Mouse (Mus musculus): ENCODE data around the gene Prr18.

Gene Prr18

DNA sequence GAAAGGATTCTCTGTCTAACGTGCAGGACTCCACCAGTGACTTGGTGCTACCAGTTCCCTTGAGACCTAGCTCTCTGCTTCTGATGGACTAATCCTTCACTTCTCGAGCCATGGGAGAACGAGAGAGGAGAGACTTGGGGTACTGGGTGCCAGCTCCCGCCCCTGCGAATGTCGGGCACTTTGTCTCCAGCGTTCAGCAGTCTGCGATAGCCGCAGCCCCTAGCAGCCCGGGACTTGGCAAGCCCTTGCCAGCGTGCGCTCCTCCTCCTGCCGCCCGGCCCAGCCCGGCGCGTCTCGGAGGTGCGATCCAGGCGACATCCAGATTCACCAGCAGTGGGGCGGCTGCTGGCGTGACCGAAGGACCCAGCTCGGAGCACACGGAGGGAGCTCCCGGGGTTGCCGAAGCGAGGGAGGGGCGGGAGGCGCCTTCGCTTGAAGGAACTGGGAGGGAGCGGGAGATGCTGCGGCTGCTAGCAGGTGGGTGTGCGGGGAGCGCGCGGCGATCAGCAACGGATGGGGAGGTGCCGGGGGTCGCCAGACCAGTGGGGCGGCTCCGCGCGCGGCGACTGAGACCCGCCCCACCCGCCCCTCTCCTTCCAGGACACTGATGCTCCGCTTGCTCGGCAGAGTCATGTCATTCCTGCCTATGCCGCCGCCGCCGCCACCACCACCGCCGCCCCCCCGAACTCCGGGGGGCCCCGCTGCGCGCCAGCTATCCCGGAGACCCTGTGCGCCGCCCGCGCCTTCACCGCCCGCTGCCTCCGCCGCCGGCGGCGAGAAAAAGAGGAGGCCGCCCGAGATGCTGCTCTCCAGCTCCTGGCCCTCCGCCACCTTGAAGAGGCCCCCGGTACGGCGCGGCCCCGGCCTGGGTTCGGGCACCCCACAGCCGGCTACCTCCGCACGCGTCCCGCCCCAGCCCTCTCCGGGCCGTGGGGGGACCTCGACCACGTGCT, 3.4 kb downstream of the Prr18 start:
- DNase-seq (ENCODE audit: low spot score) = peak; percentile 43

DNA sequence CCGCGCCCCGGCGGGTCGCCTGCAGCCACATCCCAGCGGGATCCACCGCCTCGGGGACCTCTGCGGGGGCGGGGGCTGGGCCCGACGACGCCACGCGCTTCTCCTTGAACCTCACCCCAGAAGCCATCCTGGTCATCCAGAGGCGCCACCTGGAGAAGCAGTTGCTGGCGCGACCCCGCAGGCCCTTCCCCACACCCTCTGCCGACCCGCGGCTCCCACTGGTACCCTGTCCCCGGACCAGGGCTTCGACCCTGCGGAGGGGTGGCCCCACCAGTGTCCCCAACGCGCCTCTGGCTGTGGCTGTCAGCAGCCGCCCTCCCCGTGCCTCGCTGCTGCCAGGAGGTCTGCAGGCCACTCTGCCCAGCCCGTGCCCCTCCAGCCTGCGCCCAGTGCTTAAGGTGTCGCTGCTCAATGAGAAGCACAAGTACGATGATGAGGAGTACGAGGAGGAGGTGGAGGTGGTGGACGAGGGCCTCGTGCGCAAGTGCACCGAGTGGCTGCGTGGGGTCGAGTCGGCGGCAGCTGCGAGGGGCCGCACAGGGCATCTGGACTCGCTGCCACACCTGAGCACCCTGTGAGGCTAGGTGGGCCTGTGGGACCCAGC, 4.2 kb downstream of the Prr18 start:
- DNase-seq (ENCODE audit: low spot score) = no peak

DNA sequence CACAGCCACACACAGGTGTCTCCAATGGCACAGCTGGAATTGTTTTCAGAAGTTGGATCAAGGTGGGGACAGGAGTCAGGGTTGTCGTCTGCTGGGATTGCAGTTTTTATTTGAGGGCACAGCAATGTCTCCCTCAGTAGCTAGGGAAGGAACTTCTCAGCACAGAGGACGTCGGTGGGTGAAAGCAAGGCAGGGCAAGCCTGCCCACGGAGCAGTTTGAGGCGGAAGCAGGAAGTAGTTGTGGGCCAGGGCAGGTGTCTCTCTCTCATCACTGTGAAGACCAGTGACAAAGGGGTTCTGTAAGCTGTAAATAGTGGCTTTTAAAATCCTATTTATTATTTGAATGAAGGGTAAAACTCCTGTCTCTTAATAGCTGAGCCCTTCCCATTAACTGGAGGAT, 5.4 kb downstream of the Prr18 start:
- no peak for DNase-seq (ENCODE audit: low spot score)

DNA sequence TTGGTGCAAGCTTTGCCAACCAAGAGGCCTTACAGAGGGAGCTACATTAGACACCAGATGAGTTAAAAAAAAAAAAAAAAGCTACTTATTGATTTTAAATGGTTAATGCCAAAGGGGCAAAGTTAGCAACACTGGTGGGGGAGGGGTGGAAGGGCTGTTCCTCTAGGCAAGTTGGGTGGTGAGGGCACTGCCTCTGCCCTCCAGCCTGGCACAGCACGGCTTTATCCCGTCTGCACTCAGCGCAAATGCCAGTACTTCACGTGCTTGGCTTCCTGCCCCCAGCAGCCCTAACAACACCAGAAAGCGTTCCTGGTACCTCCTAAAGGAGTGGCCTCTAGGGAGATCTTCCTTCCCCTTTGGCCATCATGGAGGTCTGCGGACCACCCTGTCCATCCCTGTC, 6.2 kb downstream of the Prr18 start:
- DNase-seq (ENCODE audit: low spot score) = no peak

DNA sequence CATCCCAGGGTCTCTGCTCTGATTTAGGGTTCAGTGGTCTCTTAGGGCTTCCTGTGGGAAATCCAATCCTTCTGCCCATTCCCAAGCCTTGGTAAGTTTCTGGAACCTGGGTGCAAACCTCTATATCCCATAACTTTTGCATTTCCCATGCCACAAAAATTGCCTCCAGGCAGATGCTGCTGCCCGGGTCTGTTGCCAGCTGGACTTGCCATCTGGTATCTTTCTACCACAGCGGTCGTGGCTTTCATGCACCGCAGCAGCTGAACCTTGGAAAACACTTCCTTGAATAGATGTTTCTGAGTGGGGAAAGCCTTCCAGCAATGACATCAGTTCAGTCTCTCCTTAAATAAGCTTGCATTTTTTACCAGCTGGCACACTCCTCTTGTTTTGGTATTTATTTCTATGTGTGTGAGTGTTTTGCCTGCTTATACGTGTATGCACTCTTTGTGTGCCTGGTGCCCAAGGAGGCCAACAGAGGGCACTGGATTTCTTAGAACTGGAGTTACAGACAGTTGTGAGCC, 10.6 kb downstream of the Prr18 start:
- no peak for DNase-seq (ENCODE audit: low spot score)

DNA sequence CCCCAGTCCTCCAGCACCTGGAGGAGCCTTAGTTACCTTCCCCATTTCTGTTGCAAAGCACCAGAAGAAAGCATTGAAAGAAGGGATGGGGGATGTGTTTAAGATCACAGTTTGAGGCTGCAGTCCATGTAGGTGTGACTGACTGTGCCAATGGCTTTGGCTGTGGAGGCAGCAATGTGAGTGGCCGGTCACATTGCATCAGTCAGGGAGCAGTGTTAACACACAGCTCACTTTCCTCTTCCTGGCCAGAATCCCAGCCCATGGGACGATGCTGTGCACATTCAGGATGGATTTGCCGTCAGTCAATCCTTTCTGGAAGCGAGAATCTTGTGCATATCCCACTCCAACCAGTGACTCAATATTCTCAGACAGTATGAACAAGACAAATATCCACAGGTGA, 11.7 kb downstream of the Prr18 start:
- no peak for DNase-seq (ENCODE audit: low spot score)

DNA sequence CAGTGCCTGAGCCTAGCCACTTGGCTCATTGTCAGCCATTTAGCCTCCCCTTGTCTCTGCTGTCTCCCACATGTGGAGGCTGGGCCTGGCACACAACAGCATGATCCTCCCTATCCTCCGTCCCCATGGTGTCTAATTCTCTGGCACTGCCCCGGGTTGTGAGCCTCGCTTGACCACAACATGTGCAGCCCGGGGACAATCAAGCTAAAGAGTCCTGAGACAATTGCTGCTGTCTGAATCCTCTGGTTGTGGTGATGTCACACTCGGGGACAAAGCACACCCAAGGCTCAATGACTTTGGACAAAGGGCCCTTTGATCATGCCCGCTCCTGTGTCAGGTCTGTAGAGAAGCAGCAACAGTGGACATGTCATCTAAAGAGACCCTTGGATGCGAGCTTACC, 13.8 kb downstream of the Prr18 start:
- no peak for DNase-seq (ENCODE audit: low spot score)

DNA sequence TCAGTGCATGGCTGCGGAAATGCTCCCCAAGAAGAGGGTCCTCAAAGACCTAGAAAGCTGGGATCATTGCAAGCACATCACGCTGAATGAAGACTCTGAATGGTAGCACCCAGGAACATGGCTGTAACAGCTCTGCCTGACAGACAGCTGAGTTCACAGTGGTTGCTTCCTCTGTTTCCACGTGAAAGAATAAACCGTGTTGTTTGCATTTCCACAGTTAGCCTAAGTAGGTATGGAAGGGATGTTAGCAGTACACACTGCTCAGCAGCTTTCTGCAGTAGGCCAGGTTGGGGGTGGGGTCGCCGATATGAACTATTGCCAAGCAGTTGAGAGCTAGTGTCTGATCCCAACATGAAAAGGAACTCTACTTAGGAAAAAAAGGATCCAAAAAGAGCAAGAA, 18.4 kb downstream of the Prr18 start, which contains the start of gene T2:
T2 (plus strand) TSS at position 301 of the 400 bp plus-strand sequence.
- DNase-seq (ENCODE audit: low spot score) = no peak

DNA sequence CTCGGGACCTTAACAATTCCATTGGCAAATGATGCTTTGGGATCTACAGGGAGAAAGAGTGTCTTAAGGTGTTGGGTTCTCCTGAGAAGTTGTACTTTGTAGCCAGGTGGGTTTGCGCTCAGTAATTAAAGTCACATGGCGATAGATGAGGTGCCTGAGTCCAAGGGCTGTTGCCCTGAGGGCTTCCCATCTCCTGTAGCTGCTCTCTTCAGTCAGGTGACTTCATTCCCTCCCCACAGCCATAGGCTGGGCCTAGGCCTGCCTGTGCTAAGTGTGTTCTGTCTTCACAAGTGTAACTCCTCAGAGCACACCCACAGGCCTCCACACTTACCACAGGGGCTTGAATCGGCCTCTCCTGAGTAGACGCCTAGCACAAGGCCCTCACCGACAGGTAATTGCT, 20.2 kb downstream of the Prr18 start:
- no peak for DNase-seq (ENCODE audit: low spot score)

DNA sequence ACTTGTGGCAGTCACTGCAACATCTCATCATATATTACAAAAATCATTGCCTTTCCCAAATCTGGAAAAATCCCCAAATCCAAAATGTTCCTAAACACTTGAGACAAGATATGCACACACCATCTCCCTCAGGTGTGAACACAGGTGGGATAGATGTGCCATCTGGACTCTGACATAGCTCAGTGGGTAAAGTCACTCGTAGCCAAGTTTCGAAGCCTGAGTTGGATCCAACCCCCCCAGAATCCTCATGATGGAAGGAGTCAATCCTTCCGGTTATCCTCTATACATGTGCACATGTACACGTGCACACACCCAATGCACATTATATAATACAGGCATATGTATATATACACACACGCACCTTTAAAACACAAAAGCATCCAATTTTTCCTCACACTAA, 23.6 kb downstream of the Prr18 start:
- no peak for DNase-seq (ENCODE audit: low spot score)

DNA sequence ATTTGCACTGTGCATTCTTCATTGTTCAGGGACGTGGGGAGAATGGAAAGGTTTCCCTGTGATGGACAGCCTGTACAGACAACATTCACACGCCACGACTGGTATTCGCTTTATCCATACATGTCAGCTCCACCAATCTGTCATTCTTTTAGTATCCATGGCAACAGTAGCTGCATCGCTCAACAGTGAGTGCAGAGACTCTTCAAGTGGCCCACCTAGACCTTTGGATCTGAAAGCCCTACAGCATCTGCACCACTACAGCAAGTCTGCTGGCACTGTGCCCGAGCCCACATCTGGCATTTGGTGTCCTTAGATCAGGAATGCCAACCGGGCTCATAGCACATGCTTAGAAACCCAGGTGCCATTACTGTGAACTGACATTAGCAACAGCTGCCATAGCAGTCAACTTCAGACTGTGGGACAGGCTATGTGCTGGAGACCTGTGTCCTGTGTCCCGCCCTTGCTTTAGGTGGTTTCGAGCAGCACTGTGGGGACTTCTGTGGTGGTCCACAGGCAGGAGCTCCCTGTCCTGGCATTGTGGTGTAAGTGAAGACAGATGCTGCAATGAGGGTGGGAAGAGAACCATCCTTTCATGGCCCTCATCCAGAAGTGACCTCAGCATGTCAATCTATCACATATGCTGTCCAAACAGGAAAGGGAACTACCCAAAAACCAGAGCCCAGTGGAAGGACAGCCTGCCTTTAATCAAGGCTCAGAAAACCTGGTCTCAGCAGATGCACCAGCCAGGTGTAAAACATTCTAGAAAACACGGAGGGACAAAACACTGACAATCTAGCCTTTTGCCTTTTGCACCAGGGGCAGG, 24.2 kb downstream of the Prr18 start:
- no peak for DNase-seq (ENCODE audit: low spot score)

DNA sequence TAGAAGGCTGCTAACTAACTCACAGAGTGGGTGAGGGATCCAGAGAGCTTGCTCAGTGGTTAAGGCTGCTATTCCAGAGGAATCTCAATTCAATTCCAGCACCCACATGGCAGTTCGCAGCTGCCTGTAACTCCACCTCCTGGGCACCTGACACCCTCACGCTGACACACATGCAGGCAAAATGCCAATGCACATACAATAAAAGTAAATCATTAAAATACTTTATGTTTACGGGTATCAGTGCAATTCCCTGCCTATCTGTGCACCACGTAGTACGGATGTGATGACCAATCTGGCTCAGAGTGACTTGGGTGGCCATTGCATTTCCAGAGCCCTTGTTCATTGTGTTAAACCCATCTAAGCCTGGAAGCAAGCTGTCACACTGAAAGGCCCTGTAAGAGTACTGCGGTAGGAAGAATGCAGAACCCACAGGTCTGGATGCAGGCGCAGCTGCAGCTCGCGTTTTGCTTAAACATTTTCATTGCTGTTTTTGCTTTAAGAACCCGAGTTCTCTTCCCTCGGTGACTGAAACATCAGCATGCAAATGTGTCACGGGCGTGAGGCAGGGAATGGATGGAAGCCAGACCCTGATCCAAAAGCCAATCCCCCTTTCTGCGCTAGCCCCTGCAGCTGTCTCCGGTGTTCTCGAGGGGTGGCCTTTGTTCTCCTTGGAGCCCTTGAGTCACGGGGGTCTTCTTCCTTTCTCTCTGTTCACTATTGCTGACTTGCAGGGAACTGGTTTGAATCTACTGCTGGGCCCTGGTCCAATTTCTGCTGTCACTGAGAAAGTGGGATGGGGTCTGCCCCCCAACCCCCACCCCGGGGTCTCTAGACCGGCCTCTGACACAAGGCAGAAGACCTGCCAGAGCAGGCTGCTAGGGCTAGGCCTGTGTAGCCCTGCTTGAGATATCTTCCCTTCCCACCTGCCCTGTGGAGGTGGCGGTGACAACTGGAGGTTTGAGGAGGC, 30.5 kb downstream of the Prr18 start:
- peak; percentile 59 for DNase-seq (ENCODE audit: low spot score)

DNA sequence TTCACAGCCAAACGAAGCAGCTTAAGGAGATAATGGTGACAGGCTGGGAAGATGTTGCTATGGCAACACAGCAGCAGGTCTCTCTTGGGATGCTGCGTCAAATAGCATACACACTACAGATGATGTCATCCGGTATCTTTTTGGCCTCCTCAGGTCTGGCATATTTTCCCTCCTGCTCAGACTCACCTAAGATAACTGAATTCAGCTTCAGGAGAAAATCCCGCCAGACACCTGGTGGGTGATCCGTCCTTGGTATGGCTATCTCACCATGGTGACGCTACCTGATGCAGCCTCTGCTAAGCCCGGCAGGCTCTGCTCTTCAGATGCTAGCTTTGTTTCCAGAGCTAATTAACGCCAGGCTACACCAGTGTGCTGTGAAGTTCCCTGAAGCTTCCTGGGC, 31.3 kb downstream of the Prr18 start:
- peak; percentile 69 for DNase-seq (ENCODE audit: low spot score)

DNA sequence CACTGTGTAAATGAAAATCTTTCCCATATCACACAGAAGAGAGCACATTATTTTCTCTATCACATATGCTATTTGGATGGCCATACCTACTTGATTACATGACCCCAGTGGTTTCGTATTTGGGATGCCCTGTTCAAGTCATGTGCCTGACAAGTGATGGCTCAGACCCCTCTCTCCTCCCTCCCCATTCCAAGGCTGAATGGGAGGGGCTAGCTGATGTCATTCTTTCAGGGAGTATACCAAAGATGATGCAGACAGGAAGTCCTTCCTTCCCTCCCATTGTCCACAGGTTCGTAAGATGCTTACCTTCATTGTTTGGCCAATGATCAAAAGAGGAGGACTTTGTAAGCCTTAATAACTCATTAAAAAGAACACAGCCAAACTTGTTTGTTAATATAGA, 31.9 kb downstream of the Prr18 start:
- no peak for DNase-seq (ENCODE audit: low spot score)

DNA sequence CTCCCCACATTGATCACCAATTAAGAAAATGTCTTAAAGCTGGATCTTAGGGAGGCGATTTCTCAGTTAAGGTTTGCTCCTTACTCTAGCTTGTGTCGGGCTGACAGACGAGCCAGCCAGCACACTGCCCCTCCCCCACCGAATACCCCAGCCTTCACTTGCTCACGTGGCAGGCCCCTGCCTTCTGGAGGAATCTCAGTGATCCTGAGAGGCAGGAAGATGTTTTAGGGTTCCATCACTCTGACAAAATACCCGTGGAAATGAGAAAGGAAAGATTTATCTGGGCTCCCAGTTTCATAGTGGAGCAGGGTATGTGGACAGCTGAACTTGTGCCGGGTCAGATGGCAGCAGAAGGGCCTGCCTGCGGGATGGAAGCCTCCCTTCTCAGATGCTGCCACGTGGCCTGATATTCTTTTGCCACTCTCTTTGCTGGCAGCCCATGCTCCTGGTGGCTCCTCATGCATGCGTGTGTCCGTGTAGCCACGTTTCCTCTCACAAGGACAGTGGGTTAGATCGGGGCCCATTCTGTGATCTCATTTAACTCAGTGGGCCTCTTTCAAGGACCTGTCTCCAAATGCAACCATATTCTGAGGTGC, 33.5 kb downstream of the Prr18 start:
- DNase-seq (ENCODE audit: low spot score) = peak; percentile 78

DNA sequence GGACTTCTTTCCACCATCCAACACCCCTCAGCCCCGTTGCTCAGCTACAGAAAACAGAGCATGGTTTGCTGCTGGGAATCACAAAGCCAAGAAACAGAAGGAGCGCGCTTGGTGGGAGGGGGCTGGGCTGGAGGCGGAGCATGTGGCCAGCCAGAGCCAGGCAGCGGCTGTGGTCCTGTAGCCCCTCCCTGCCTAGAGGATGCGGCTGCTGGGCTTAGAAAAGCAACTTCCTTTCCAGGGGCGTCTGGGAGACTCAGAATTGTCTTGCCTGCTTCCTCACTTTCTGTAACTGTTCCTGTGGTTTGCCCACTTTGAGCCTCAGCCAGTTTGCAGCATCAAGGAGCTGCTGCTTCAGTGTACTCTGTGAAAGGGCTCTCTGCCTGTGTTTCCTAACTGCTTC, 34.6 kb downstream of the Prr18 start:
- DNase-seq (ENCODE audit: low spot score) = peak; percentile 94

DNA sequence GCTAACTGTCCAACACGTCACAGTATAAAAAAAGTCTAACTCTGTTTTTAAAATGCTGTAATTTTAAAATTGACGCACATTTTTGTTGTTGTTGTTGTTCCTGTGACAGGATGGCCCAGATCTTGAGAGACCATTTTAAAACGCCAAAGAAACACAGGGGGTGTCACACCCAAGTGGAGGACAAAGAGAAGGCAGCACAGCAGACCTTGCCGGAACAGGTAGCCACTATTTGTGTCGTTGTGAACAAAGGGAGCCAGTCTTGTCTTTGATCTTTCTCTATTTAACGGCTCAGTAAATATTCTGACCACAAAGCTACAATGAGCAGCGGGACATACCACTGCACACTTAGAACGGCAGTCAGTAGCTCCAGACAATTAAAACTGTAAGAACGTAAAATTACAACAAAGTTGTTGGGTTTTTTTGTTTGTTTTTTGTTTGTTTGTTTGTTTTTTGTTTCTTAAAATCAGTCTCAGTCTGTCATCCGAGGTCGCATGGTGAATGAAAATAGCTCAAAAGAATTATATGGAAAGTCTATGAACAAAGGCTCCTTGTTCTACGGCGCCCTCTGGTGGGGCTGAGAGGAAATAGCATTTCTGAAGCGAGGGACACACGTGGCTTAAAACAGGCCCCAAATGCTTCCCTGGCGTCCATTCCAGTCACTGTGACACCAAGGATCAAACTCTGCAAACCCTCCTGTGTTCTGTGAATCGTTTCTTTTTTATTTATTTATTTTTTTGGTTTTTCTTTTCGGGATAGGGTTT, 35.2 kb downstream of the Prr18 start:
- DNase-seq (ENCODE audit: low spot score) = peak; percentile 92

DNA sequence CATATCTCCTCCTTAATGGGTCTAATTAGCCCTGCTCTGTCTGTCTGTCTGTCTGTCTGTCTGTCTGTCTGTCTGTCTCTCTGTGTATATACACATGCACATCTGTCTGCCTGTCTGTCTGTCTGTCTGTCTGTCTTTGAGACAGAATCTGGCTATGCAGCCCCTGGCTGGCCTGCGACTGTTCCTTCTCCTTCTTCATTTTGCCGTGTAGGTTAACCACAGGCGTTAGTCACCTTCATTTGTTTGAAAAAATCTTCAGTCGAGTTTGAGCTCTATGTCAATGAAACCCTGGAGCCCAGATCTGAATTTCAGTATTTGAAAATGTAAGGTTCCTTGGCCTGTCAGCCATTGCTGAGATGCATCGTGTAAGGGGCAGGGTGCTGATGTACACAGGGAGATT, 40.0 kb downstream of the Prr18 start:
- no peak for DNase-seq (ENCODE audit: low spot score)

DNA sequence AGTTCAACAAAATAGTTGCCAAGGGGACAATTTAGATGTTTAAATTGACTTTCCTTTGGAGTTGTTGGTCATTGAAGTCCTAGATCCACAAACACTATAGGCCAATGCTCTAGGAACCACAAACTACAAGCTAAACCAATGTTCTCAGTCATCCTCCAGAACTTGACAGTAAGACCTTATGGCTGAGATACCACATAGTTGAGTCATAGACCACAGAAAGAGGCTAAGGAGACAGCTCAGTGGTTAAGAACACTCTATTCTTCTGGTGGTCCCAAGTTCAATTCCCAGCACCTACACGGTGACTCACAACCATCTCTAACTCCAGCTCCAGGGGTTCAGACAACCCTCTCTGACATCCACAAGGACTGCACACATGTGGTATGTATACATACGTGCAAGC, 48.2 kb downstream of the Prr18 start:
- DNase-seq (ENCODE audit: low spot score) = no peak

DNA sequence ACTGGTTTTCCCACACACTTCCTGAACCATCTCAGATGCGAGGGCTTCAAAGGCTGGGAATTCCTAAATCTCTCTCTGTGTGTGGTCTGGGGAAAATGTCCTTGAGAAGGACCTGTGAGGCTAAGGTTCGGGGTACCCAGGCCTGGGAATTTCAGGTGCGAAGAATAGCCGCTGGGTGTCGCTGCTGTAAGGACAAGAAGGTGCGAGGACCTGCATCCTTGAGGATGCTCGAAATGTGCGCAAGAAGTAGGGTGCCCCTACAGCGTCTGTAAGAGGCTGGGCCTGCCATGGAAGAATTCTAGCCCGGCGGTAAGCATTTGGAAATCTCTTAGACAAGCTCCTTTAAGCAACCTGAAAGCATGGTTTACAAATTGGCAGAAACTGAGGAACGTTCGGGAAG, 51.2 kb downstream of the Prr18 start:
- DNase-seq (ENCODE audit: low spot score) = peak; percentile 80
